Mouse (Mus musculus): ENCODE results near the gene Cdkl3. TPM values are rescaled to one million over a fixed set of nuclear protein-coding genes. Genes with fewer than 3 reads are reported as not detected.

The Cdkl3 gene
- polyA plus RNA-seq, 1 experiment from 2014 or later = 13.9 TPM

DNA sequence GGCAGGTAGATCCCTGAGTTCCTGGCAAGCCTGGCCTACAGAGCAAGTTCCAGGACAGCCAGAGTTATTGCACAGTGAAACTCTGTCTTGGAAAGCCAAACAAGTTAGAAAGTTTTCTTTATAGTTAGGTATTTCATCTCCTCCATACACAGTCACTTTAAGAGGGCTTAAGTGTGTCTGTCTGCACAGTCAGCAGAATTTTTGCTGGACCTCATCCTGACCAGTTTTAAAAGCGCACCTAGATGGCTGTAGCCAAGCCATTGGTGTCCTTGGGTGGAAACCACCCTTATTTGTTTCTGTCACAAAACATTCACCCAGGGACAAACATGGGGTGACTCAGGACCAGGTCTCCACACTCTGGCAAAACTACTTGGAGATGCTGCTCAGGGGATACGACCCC lies 76.6 kb downstream of the Cdkl3 start:
- ATAC-seq (ENCODE audit: insufficient number of reproducible peaks, insufficient read depth, low FRiP score, low TSS enrichment, low read depth) = no peak
- Histone ChIP-seq H3K27me3 (no peaks in the 10 kb centered on the region), H3K27ac (no peak overlapping the region), H3K4me3 (no peak overlapping the region), H3K36me3 (no peaks in the 10 kb centered on the region), H3K4me1 (peaks cover 11% of the 10 kb centered on the region), H3K9ac (no peak overlapping the region), H3K4me2 (no peak overlapping the region), H3K9me3 (no peaks in the 10 kb centered on the region)
- WGBS = 95% methylated on average over 2 of the region's 2 CpGs

DNA sequence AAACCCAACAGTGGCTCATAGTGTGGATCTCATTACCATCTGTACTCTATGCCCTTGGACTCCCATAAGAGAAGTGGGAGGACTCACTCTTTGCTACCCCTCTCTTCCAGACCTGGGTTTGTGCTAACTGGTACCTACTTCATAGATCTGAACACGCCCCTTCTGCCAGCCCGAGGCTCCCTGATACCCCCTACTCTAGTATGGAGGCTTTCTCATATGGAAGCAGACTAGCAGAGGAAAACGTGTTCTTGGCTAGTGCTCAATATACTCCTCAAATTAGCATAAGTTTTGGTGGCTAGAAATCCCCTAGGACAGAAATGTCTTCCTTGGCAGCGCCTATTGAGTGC lies 81.8 kb downstream of the Cdkl3 start:
- Histone ChIP-seq H3K4me3 (peak overlapping the region; percentile 10; the same call in 1 of the 2 replicates), H3K4me2 (peak overlapping the region; percentile 44), H3K36me3 (no peaks in the 10 kb centered on the region), H3K9me3 (no peaks in the 10 kb centered on the region), H3K27ac (peak overlapping the region; percentile 91), H3K4me1 (peaks cover 27% of the 10 kb centered on the region), H3K9ac (peak overlapping the region; percentile 55; the same call in 1 of the 2 replicates), H3K27me3 (no peaks in the 10 kb centered on the region)
- ATAC-seq (ENCODE audit: insufficient number of reproducible peaks, insufficient read depth, low FRiP score, low TSS enrichment, low read depth) = no peak
- 48% methylated on average over 4 of the region's 4 CpGs for WGBS

DNA sequence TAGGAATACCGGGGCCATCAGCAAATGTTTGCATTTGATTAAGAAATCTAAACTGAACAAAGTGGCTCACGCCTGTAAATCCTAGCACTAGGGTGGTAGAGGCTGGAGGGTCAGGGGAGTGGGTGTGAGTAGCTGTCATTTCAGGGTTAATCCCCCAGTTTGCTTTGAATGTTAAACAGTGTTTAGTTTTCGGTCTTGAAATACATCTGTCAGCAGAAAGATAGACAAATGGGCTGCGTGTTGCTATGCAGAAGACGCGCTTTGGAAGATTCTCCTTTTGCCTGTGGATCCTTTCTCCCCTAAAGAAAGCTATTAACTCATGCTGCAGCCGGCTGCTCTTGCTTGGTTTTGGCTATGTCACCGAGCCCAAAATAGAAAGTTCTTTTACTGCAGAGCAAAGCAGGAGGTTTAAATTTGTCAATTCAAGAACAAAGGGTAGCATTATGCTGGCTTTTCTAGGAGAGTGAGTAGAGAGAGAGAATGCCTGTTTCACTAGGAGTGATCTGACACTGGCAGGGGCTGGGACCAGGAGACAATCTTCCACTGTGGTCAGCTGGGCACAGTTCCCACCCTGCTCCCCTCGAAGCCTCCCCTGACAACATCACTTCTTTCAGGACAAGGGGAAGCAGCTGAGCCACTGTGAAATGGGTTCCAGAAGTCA lies 82.3 kb downstream of the Cdkl3 start:
- WGBS = 19% methylated on average over 9 of the region's 9 CpGs
- no peaks in the 10 kb centered on the region for H3K9me3 ChIP-seq
- H3K36me3 ChIP-seq = no peaks in the 10 kb centered on the region
- H3K27ac ChIP-seq = peak overlapping the region; percentile 91
- no peaks in the 10 kb centered on the region for H3K27me3 ChIP-seq
- H3K9ac ChIP-seq = peak overlapping the region; percentile 55
- ATAC-seq (ENCODE audit: insufficient number of reproducible peaks, insufficient read depth, low FRiP score, low TSS enrichment, low read depth) = no peak
- peak overlapping the region; percentile 10; the same call in 1 of the 2 replicates for H3K4me3 ChIP-seq
- H3K4me1 ChIP-seq = peaks cover 27% of the 10 kb centered on the region
- peak overlapping the region; percentile 44 for H3K4me2 ChIP-seq

DNA sequence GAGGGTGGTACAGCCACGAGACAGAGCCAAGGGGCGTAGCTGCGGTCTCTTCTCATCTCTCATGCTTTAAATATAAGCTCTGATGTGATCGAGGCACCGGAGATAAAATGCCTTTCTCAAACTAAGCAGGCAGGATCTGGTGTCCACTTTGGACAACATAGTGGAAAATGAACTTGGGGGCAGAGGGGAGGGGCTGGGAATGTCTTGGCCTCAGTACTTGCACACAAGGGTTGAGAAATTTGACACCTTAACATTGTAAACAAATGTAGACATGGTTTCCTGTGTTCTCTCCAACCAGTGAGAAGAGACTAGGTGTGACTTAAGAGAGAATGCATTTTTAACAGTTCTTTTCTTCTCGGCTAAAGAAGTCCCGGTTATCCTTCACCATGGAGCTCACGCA lies 85.3 kb downstream of the Cdkl3 start:
- H3K27ac ChIP-seq = peak overlapping the region; percentile 28; the same call in 1 of the 2 replicates
- H3K4me2 ChIP-seq = 0 out of 2 replicates have a peak overlapping the region, but pooled peaks have one; percentile 14
- H3K4me3 ChIP-seq = no peak overlapping the region
- WGBS = 59% methylated on average over 8 of the region's 8 CpGs
- no peaks in the 10 kb centered on the region for H3K36me3 ChIP-seq
- no peaks in the 10 kb centered on the region for H3K27me3 ChIP-seq
- no peak overlapping the region for H3K9ac ChIP-seq
- no peaks in the 10 kb centered on the region for H3K9me3 ChIP-seq
- peaks cover 27% of the 10 kb centered on the region for H3K4me1 ChIP-seq
- ATAC-seq (ENCODE audit: insufficient number of reproducible peaks, insufficient read depth, low FRiP score, low TSS enrichment, low read depth) = no peak

DNA sequence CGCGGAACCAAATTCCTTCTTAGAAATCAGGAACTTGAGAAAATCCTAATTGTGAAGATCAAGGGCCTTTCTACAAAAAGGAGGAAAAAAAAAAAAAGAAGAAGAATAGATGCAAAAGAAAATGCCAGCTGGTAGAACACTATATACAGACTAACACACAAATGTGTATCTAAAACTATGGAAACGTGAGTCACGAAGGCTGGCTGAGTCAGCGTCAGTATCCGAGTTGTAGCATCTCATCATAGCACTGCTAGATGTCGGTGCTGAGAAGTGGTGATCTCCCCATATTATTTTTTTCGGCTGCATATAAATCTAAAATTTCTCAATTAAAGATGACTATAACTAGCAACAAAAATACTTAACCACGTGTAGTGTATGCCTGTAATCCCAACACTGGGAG lies 87.2 kb downstream of the Cdkl3 start:
- 87% methylated on average over 9 of the region's 9 CpGs for WGBS

DNA sequence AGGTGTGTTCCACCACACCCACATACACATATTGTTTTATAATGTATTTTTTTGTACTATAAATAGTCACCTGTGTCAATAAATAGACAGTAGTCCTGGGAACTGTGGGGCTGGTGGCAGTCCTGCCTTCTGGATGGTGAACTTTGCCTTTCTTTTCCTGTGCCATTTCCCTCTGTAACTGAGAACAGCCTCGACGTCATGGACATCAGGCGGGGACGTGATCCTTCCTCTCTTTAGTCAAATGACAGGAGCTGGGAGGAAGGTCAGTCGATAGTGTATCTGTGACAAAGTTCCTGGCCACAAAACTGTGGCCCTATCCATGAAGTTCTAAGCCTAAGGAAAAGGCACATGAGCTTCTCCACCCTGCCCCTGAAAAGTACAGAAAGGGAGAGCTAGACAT lies 90.5 kb downstream of the Cdkl3 start:
- Histone ChIP-seq H3K9me3 (no peaks in the 10 kb centered on the region), H3K4me2 (no peak overlapping the region), H3K4me1 (peaks cover 6% of the 10 kb centered on the region), H3K36me3 (no peaks in the 10 kb centered on the region), H3K4me3 (no peak overlapping the region), H3K27ac (no peak overlapping the region), H3K9ac (no peak overlapping the region), H3K27me3 (no peaks in the 10 kb centered on the region)
- WGBS = 52% methylated on average over 5 of the region's 5 CpGs
- ATAC-seq (ENCODE audit: insufficient number of reproducible peaks, insufficient read depth, low FRiP score, low TSS enrichment, low read depth) = no peak

More for the DNA sequence above, 87.2 kb downstream of the Cdkl3 start:
- H3K4me3 ChIP-seq = no peak overlapping the region
- ATAC-seq (ENCODE audit: insufficient number of reproducible peaks, insufficient read depth, low FRiP score, low TSS enrichment, low read depth) = no peak
- H3K9ac ChIP-seq = no peak overlapping the region
- H3K4me1 ChIP-seq = peaks cover 17% of the 10 kb centered on the region
- H3K27me3 ChIP-seq = no peaks in the 10 kb centered on the region
- no peaks in the 10 kb centered on the region for H3K9me3 ChIP-seq
- H3K4me2 ChIP-seq = no peak overlapping the region
- no peaks in the 10 kb centered on the region for H3K36me3 ChIP-seq
- no peak overlapping the region for H3K27ac ChIP-seq

DNA sequence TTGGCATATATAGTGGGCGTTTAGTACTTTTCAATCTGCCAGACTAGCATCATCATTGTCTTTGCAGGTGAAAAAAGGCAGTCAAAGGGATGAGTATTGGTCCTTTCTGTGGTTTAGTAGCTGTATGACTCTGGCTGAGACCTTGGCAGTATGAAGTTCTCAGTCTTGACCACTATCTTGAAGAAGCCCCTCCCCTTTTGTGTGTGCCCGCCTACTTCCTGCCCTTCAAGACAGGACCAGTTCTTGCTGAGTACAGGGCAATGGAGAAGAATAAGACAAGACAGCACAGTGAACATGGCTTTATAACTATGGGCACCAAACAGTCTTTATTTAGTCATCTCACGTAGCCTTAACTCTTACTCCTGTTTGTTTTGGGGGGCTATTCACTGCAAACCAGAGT lies 93.0 kb downstream of the Cdkl3 start:
- no peak for ATAC-seq (ENCODE audit: insufficient number of reproducible peaks, insufficient read depth, low FRiP score, low TSS enrichment, low read depth)
- WGBS = 79% methylated on average over 3 of the region's 3 CpGs
- no peaks in the 10 kb centered on the region for H3K27me3 ChIP-seq
- H3K4me2 ChIP-seq = no peak overlapping the region
- no peak overlapping the region for H3K9ac ChIP-seq
- no peak overlapping the region for H3K4me3 ChIP-seq
- no peak overlapping the region for H3K27ac ChIP-seq
- H3K9me3 ChIP-seq = no peaks in the 10 kb centered on the region
- H3K36me3 ChIP-seq = no peaks in the 10 kb centered on the region; the same call in 1 of the 2 replicates
- H3K4me1 ChIP-seq = peaks cover 24% of the 10 kb centered on the region

DNA sequence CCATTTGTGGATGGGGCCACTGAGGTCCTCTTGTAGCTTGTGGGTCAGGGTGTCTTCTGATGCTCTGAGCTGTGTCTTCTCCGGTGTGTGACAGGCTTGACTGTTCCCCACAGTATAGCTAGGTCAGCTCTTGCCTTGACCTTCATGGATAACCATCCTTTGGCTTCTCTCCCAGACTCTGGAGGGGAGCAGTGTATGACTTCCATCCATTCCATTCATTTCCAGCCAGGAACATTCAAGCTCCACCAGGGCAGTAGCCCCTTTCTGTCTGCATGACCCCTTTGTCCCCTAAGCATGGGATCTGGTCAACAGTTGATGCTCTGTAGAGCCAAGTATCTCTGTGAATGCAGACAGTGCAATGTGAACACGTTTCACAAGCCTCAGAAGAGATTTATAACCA lies 93.6 kb downstream of the Cdkl3 start:
- H3K4me3 ChIP-seq = 0 out of 2 replicates have a peak overlapping the region, but pooled peaks have one; percentile 81
- no peak overlapping the region for H3K9ac ChIP-seq
- 78% methylated on average over 2 of the region's 2 CpGs for WGBS
- no peaks in the 10 kb centered on the region for H3K27me3 ChIP-seq
- no peak overlapping the region for H3K27ac ChIP-seq
- ATAC-seq (ENCODE audit: insufficient number of reproducible peaks, insufficient read depth, low FRiP score, low TSS enrichment, low read depth) = no peak
- no peaks in the 10 kb centered on the region for H3K9me3 ChIP-seq
- H3K4me1 ChIP-seq = peaks cover 25% of the 10 kb centered on the region
- H3K36me3 ChIP-seq = no peaks in the 10 kb centered on the region; the same call in 1 of the 2 replicates
- H3K4me2 ChIP-seq = peak overlapping the region; percentile 80

DNA sequence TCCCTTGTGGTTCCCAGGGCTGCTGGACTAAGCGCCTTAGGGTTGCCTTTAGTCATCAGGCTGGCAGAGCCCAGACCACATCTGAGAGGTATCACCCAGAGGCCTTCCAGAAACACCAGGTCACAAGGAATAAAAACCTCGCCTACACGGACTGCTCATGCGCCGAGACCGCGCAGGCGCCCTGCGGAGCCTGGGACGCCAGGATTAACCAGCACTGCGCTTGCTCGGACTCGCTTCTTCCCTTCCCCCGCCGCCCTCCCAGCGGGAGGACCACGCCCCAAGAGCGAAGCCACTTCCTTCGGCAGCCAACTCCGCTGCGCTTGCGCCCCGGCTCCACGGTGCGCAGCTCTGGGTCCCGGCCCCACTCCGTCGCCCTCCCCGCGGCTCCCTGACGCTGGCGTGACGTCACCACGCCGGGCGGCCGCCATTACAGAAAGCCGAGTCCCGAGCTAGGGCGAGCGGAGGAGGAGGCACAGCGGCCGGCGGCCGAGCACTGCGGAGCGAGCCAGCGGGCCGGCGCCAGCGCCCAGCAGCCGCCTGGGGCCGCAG lies 94.5 kb downstream of the Cdkl3 start, which contains the start of gene Ppp2ca:
Gene Ppp2ca, plus strand, starts transcription at position 284 of the 549 bp plus-strand sequence.
- peak within 1 kb of the TSS; percentile 100 for H3K27ac ChIP-seq
- H3K27me3 ChIP-seq = no peaks in the 10 kb centered on the region
- no peaks in the 10 kb centered on the region; the same call in 1 of the 2 replicates for H3K36me3 ChIP-seq
- H3K9me3 ChIP-seq = no peaks in the 10 kb centered on the region
- H3K4me1 ChIP-seq = peaks cover 29% of the 10 kb centered on the region
- peak within 1 kb of the TSS; percentile 100 for H3K9ac ChIP-seq
- WGBS = under 1% methylated on average over 51 of the region's 53 CpGs
- H3K4me3 ChIP-seq = peak within 1 kb of the TSS; percentile 81
- H3K4me2 ChIP-seq = peak within 1 kb of the TSS; percentile 80
- ATAC-seq (ENCODE audit: insufficient number of reproducible peaks, insufficient read depth, low FRiP score, low TSS enrichment, low read depth) = peak; percentile 99

DNA sequence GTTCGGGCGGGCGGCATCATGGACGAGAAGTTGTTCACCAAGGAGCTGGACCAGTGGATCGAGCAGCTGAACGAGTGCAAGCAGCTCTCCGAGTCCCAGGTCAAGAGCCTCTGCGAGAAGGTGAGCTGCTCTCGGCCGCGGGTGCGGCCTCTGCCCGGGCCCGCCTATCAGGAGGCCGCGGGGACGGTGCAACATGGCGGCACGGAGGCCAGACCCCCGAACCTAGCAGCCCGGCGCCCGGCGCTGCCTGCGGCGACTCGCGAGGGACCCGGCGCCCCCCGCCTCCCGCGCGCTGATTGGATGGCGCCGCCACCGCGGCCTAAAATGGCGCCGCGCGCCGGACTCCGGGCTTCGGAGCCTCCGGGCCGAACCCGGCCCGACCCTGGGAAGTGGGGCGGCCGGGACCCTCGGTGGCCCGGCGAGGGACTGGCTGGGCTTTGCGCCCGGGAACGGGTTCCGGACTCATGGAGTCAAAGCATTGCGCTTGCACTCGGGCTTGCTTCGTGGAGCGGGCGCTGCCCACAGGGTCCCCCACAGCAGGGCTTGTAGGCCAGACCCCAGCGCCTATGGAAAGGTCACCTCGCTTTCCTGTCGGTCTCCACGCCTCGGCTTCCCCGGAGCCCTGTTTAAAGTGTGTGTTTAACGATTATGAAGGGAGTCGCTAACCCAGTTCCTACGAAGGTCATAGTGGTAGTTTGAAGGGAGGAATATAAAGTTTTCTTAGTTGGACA lies 95.2 kb downstream of the Cdkl3 start:
- Histone ChIP-seq H3K27me3 (no peaks in the 10 kb centered on the region), H3K9ac (peak overlapping the region; percentile 100), H3K9me3 (no peaks in the 10 kb centered on the region), H3K4me2 (peak overlapping the region; percentile 80), H3K4me3 (peak overlapping the region; percentile 81), H3K4me1 (peaks cover 30% of the 10 kb centered on the region), H3K27ac (peak overlapping the region; percentile 100), H3K36me3 (no peaks in the 10 kb centered on the region; the same call in 1 of the 2 replicates)
- under 1% methylated on average over 72 of the region's 72 CpGs for WGBS
- ATAC-seq (ENCODE audit: insufficient number of reproducible peaks, insufficient read depth, low FRiP score, low TSS enrichment, low read depth) = peak; percentile 83

DNA sequence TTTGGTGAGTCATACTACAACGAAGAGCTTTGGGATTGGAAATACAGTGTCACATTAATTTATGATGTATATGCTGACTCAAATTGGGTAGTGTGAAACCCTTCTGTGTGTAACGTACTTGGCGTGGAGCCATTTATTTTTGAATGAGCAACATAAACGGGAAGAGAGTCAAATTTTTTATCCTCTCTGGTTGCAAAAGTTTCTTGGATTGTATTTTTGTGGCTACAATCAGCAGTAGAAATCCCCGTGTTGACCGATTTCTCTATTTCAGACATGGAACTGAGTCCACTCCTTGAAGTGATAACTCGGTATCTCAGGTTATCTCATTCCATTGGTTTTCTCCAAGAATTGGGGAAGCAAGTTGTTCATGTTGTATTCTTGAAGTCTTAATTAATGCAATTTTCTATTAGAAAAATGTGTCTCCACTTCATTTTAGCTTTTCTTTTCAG lies 95.8 kb downstream of the Cdkl3 start:
- Histone ChIP-seq H3K4me2 (peak overlapping the region; percentile 80), H3K4me3 (peak overlapping the region; percentile 81), H3K27me3 (no peaks in the 10 kb centered on the region), H3K9ac (peak overlapping the region; percentile 100), H3K4me1 (peaks cover 31% of the 10 kb centered on the region), H3K36me3 (no peaks in the 10 kb centered on the region; the same call in 1 of the 2 replicates), H3K9me3 (no peaks in the 10 kb centered on the region), H3K27ac (peak overlapping the region; percentile 100)
- no peak for ATAC-seq (ENCODE audit: insufficient number of reproducible peaks, insufficient read depth, low FRiP score, low TSS enrichment, low read depth)
- WGBS = 3% methylated on average over 7 of the region's 7 CpGs
